Mouse (Mus musculus) limb, embryonic 15.5 days (tissue): ENCODE results near the gene N4bp1. TPM values are rescaled to one million over a fixed set of nuclear protein-coding genes. Genes with fewer than 3 reads are reported as not detected.

Experiments used
- ATAC-seq: fragments of 200-750 bp; cut with Nextera tagmentation; 2 replicates; pipeline ENCODE4 v1.8.0; 2017; ENCODE audit warnings: low read depth, moderate TSS enrichment; ENCODE audit not compliant: insufficient number of reproducible peaks, low FRiP score, low TSS enrichment
- H3K27ac ChIP-seq: fragments of 300-500 bp; sonication (generic); 2 replicates; pipeline ENCODE4 v1.5.1; 2015; ENCODE audit warnings: moderate library complexity, mild to moderate bottlenecking, inconsistent platforms
- H3K27me3 ChIP-seq: fragments of 300-500 bp; sonication (generic); 2 replicates; pipeline ENCODE4 v1.6.1; 2015; ENCODE audit warnings: inconsistent platforms
- H3K36me3 ChIP-seq: fragments of 300-500 bp; sonication (generic); 2 replicates; pipeline ENCODE4 v1.6.1; 2015; ENCODE audit warnings: inconsistent platforms
- H3K4me1 ChIP-seq: fragments of 300-500 bp; sonication (generic); 2 replicates; pipeline ENCODE4 v1.6.1; 2015; ENCODE audit warnings: inconsistent platforms
- H3K4me2 ChIP-seq: fragments of 300-500 bp; sonication (generic); 2 replicates; pipeline ENCODE4 v1.6.1; 2015; ENCODE audit warnings: mild to moderate bottlenecking, inconsistent platforms
- H3K4me3 ChIP-seq: fragments of 300-500 bp; sonication (generic); 2 replicates; pipeline ENCODE4 v1.5.1; 2015; ENCODE audit warnings: mild to moderate bottlenecking, inconsistent platforms
- H3K9ac ChIP-seq: fragments of 300-500 bp; sonication (generic); 2 replicates; pipeline ENCODE4 v1.6.1; 2015; ENCODE audit warnings: inconsistent platforms
- H3K9me3 ChIP-seq: fragments of 300-500 bp; sonication (generic); 2 replicates; pipeline ENCODE4 v1.6.1; 2016; ENCODE audit warnings: inconsistent platforms
- WGBS: fragments of 180-500 bp; shearing (Covaris S2); methylation state at CpG from one replicate; pipeline ENCODE4 v1.1.7; 2015; 5-methylcytosine and 5-hydroxymethylcytosine counted together
- polyA plus RNA-seq: library from polyadenylated mRNA; unstranded; fragments of >200 nt; fragmentation: Nextera tagmentation; extraction: Ambion mirVana; gene quantifications from 2 replicates; pipeline ENCODE4 v1.2.1, GENCODE M21; 2015

N4bp1 gene
- polyA plus RNA-seq, 1 experiment from 2014 or later, result 9.5 TPM

DNA sequence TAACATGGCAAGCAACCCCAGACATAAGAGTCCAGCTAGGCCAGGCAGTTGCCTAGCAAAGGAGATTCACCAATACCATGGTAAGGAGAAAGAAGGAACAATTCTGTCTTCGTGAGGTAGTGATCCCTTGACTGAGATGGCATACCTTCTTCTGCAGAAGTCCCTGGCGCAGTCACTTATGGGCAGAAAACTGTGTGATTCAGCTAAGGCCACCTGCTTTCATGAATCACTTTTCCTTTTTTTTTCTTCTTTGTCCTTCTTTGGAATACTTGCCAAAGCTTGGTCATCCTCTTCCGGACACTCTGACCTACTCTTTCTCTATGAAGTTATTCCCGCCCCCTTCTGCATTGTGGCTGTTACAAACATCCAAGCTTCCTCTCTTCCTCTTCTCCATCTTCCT lies 8.5 kb upstream of the N4bp1 start:
- H3K27ac ChIP-seq, result no peak overlapping the region
- no peaks in the 10 kb centered on the region for H3K36me3 ChIP-seq

DNA sequence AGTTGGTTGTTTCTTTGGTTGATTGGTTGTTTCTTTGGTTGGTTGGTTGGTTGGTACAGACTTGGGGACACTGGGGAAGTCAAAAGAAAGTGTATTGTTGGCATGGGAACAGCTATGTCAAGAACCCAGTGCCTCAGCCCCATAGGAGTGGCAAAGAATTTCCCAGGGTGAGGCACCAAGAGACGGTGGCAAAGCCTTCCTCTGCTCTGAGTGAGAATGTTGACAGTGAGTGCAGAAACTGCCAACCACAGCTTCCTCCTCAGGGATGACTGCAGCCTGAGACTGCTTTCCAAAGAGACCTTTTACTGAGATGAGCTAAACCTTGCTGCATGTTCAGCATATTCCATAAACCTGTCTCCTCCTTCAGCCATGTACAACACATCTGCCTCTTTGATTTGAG lies 6.5 kb upstream of the N4bp1 start:
- no peaks in the 10 kb centered on the region for H3K9me3 ChIP-seq
- H3K4me3 ChIP-seq, result no peak overlapping the region
- H3K27ac ChIP-seq, result no peak overlapping the region
- WGBS, result 71% methylated on average over 1 of the region's 1 CpGs
- ATAC-seq, result no peak
- H3K4me1 ChIP-seq, result no peaks in the 10 kb centered on the region
- H3K36me3 ChIP-seq, result no peaks in the 10 kb centered on the region
- H3K4me2 ChIP-seq, result no peak overlapping the region
- no peak overlapping the region for H3K9ac ChIP-seq
- no peaks in the 10 kb centered on the region for H3K27me3 ChIP-seq

More for the DNA sequence above, 8.5 kb upstream of the N4bp1 start:
- WGBS, result 86% methylated on average over 4 of the region's 4 CpGs
- no peaks in the 10 kb centered on the region for H3K4me1 ChIP-seq
- ATAC-seq, result no peak
- H3K4me2 ChIP-seq, result no peak overlapping the region
- H3K27me3 ChIP-seq, result no peaks in the 10 kb centered on the region
- H3K9me3 ChIP-seq, result no peaks in the 10 kb centered on the region
- no peak overlapping the region for H3K9ac ChIP-seq
- no peak overlapping the region for H3K4me3 ChIP-seq

DNA sequence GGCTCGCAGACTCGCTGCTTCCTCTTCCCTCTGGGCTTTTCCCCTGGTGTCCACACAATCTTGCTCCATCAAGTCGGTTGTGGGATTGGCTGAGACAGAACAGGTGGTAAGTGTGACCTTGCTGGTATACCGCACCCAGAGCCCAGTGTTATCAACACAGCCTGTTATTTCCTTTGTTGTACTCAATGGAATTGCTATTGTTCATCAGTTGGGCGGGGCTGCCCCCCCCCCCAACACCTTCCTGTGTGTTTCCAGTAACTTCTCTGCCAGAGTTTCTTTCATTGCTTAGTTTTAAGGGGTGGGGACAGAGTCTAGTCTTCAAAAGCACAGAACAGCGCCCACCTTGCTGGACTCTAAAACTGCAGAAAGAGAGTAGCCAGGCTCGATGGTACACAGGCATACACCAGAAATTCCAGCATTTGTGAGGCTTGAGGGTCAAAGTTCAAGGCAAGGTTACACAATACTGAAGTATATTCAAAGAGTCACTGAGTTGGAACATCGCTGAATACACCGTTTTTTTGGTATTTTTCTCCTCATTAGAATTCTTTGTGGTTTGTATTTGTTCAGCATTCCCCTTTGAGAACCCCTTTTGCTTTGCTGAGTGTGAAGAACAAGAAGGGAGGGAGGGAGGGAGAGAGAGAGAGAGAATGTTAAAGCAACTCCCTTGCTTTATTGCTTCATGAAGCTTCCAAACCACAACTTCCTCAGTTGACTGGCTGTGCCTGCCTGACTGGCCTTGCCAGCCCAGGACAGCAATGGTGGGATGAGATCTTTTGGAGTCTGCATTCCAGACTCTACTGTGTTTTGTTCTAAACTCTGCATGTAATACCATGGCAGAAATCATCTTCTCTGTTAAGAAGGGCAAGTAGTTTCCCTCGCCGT lies 3.2 kb upstream of the N4bp1 start:
- WGBS, result 66% methylated on average over 11 of the region's 11 CpGs
- Histone ChIP-seq H3K9me3 (no peaks in the 10 kb centered on the region), H3K36me3 (no peaks in the 10 kb centered on the region), H3K4me3 (no peak overlapping the region), H3K9ac (no peak overlapping the region), H3K4me1 (peaks cover 8% of the 10 kb centered on the region), H3K27me3 (no peaks in the 10 kb centered on the region), H3K27ac (no peak overlapping the region), H3K4me2 (no peak overlapping the region)
- ATAC-seq, result no peak

DNA sequence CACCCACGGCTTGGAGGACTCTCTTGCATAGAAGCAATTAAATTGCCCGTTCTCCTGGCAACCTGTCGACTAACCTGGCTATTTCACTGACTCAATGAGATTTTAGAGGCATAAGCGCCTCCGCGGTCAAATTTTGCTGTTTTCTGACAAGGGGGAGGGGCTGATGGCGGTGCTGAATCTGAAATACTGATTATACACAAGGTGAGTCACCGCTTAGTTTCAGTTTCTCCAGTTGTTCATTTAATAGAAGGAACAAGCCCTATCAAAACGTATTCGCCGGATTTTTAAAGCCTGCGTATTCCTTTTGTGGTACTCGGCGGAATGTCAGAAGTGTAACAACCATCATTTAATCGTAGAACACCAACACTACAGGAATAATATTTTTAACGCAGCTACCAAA lies 991 bp downstream of the N4bp1 start:
- Histone ChIP-seq H3K4me3 (peak overlapping the region; percentile 98), H3K27ac (peak overlapping the region; percentile 94), H3K4me2 (peak overlapping the region; percentile 82), H3K36me3 (peaks cover 5% of the 10 kb centered on the region; the same call in 1 of the 2 replicates), H3K27me3 (no peaks in the 10 kb centered on the region), H3K9me3 (no peaks in the 10 kb centered on the region), H3K4me1 (peaks cover 31% of the 10 kb centered on the region), H3K9ac (peak overlapping the region; percentile 88)
- WGBS, result under 1% methylated on average over 16 of the region's 16 CpGs
- ATAC-seq, result no peak

DNA sequence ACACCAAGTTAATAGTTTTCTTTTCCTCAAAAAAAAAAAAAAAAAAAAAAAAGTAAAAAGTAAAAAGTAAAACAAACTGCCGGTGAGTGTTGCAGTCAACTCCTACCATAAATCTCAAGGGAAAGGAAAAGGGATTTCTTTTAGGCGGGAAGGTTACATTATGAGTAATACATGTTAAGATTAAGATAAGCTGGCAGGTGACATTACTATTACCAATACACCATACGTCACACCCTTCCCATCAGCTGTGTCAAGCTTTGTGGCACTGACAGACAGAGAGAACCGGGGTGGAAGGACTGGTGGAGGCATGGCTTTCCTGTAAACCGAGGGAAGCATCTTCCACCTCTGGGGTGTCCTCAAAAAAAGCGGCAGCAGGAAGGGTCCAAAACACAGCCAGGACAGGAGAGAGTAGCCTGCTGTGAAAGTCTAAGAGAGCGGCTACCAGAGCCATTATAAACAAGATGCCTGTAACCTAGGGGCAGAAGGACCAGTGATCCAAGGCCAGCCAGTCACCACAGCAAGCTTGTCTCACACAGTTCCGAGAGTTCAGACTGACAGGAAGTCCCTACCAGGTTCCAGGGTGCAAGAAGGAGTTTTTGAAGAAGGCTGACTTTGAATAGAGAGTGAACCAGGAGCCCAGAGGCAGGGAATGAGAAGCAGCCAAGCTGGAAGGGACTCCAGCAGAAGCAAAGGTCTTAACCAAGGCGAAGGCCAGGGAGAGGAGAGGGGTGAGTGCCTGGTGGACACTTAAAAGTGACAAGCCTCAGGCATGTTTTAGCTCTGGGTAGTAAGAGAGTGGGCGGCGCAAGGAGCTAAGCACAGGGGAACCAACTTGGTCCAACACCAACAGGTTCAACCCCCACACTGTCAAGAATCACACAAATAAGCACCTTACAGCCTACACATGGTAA lies 2.2 kb downstream of the N4bp1 start:
- H3K27ac ChIP-seq, result no peak overlapping the region
- H3K9ac ChIP-seq, result no peak overlapping the region
- peaks cover 31% of the 10 kb centered on the region for H3K4me1 ChIP-seq
- H3K36me3 ChIP-seq, result peaks cover 5% of the 10 kb centered on the region; the same call in 1 of the 2 replicates
- WGBS, result 62% methylated on average over 11 of the region's 11 CpGs
- no peak for ATAC-seq
- H3K9me3 ChIP-seq, result no peaks in the 10 kb centered on the region
- no peaks in the 10 kb centered on the region for H3K27me3 ChIP-seq
- peak overlapping the region; percentile 82 for H3K4me2 ChIP-seq
- H3K4me3 ChIP-seq, result peak overlapping the region; percentile 98

DNA sequence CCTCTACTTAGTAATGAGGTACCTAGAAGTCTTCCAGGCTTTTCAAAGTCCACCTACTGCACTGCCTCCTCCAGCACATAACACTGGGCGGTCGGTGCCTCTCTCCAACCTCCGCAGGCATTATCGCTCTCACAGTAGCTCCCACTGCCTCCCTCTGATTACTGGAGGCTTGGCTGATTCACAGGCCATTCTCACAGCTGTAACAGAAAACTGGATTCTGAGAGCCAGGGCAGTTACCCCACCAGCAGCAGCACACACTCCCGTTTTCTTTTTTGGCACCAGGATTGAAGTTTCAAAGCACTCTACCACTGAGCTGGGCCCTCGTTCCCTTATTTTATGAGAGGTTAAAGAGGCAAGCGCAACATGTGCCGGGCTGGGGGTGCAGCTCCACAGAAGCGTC lies 3.1 kb downstream of the N4bp1 start:
- H3K27ac ChIP-seq, result peak overlapping the region; percentile 38
- H3K36me3 ChIP-seq, result peaks cover 5% of the 10 kb centered on the region; the same call in 1 of the 2 replicates
- no peak for ATAC-seq
- no peak overlapping the region; the same call in 1 of the 2 replicates for H3K4me3 ChIP-seq
- no peak overlapping the region for H3K9ac ChIP-seq
- 39% methylated on average over 9 of the region's 9 CpGs for WGBS
- H3K27me3 ChIP-seq, result no peaks in the 10 kb centered on the region
- peak overlapping the region; percentile 19 for H3K4me2 ChIP-seq
- no peaks in the 10 kb centered on the region for H3K9me3 ChIP-seq
- H3K4me1 ChIP-seq, result peaks cover 31% of the 10 kb centered on the region

DNA sequence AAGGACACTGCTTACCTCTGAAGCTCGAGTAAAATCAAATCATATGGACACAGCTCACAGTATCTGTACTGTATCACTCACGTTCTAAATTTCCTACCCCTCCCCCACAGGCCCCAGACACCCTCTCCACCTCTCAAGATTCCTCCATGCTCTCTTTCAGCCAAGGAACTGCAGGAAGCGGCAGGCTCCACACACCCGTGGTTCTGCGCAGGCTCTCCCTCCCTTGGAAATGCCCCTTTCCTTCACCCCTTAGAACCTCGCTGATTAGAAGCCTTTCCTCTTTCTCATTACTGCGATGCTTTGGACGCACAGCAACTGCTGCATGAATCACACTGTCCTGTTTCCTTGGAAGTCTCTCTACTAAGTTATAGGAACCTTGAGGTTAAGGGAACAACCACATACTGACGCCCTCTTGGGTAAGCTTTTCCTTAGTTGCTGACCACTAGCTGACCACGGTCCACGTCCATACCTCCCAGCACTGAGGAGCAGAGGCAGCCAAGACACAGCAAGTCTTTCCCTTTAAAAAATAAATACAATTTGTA lies 3.9 kb downstream of the N4bp1 start:
- no peak overlapping the region for H3K4me3 ChIP-seq
- H3K4me2 ChIP-seq, result no peak overlapping the region
- peaks cover 5% of the 10 kb centered on the region; the same call in 1 of the 2 replicates for H3K36me3 ChIP-seq
- no peaks in the 10 kb centered on the region for H3K9me3 ChIP-seq
- no peak overlapping the region for H3K9ac ChIP-seq
- H3K4me1 ChIP-seq, result peaks cover 31% of the 10 kb centered on the region
- H3K27me3 ChIP-seq, result no peaks in the 10 kb centered on the region
- 78% methylated on average over 11 of the region's 11 CpGs for WGBS
- ATAC-seq, result no peak
- H3K27ac ChIP-seq, result no peak overlapping the region

DNA sequence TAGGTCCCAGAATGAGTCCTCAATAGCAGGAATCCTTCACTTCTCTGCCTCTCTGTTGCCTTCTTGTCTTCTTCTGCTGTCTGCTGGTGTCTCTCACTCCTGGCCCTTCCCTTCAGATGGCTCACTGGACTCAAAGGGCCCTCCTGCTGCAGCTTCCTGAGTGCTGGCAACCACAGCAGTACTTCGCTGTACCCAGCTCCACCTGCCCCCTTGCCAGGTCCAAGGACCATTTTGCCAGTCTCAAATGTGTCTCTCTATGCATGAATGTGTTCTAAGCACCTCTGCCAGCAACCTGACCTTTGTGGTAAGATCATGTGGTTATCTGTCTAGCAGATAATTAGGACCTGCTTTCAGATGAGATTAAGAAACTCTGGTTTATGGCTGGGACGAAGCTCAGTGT lies 8.2 kb downstream of the N4bp1 start:
- Histone ChIP-seq H3K4me3 (no peak overlapping the region), H3K4me1 (peaks cover 21% of the 10 kb centered on the region), H3K27ac (no peak overlapping the region), H3K9me3 (no peaks in the 10 kb centered on the region), H3K36me3 (peaks cover 5% of the 10 kb centered on the region; the same call in 1 of the 2 replicates), H3K9ac (no peak overlapping the region), H3K27me3 (no peaks in the 10 kb centered on the region), H3K4me2 (no peak overlapping the region)
- 84% methylated on average over 2 of the region's 2 CpGs for WGBS
- ATAC-seq, result no peak

DNA sequence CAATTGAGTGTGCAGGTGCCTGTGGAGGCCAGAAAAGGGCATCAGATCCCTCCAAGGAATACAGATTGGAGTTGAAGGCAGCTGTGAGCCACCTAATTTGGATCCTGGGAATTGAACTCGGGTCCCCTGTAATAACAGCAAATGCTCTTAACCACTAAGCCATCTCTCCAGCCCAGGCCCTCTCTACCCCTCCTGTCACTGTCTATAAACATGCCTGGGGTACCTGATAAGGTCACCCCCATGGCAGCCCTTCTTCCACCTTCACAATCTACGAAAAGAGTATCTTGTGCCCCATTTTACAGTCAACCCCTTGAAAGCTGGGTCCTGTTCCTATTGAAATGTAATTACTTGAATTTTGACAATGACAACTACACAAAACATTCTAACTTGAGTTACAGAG lies 11.0 kb downstream of the N4bp1 start:
- 90% methylated on average over 2 of the region's 2 CpGs for WGBS
- no peaks in the 10 kb centered on the region for H3K9me3 ChIP-seq
- H3K36me3 ChIP-seq, result no peaks in the 10 kb centered on the region
- no peak overlapping the region for H3K4me3 ChIP-seq
- no peaks in the 10 kb centered on the region for H3K27me3 ChIP-seq
- H3K4me1 ChIP-seq, result peaks cover 19% of the 10 kb centered on the region
- H3K9ac ChIP-seq, result no peak overlapping the region
- no peak for ATAC-seq
- H3K4me2 ChIP-seq, result no peak overlapping the region
- H3K27ac ChIP-seq, result no peak overlapping the region

DNA sequence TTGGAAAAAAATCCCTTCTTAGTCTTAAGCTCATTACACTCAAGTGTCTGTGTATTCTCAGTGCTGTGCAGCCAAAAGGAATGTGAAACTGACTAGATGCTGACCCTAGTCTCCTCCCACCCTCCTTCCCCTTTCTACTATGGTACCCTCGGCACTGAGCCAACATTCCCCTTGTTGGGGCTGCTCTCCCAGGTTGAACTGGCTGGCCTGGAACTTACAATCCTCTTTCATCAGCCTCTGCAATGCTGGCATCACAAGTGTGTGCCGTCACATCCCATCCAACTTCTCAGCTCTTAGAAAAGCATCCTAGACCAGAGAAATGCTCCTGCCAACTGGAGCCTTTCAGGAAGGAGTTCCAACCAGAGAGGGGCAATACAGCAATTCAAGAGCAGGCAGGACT lies 11.9 kb downstream of the N4bp1 start:
- no peaks in the 10 kb centered on the region for H3K27me3 ChIP-seq
- H3K36me3 ChIP-seq, result no peaks in the 10 kb centered on the region
- 40% methylated on average over 2 of the region's 2 CpGs for WGBS
- ATAC-seq, result no peak
- peaks cover 19% of the 10 kb centered on the region for H3K4me1 ChIP-seq
- H3K27ac ChIP-seq, result no peak overlapping the region
- no peak overlapping the region for H3K9ac ChIP-seq
- no peak overlapping the region for H3K4me2 ChIP-seq
- H3K9me3 ChIP-seq, result no peaks in the 10 kb centered on the region
- H3K4me3 ChIP-seq, result no peak overlapping the region

DNA sequence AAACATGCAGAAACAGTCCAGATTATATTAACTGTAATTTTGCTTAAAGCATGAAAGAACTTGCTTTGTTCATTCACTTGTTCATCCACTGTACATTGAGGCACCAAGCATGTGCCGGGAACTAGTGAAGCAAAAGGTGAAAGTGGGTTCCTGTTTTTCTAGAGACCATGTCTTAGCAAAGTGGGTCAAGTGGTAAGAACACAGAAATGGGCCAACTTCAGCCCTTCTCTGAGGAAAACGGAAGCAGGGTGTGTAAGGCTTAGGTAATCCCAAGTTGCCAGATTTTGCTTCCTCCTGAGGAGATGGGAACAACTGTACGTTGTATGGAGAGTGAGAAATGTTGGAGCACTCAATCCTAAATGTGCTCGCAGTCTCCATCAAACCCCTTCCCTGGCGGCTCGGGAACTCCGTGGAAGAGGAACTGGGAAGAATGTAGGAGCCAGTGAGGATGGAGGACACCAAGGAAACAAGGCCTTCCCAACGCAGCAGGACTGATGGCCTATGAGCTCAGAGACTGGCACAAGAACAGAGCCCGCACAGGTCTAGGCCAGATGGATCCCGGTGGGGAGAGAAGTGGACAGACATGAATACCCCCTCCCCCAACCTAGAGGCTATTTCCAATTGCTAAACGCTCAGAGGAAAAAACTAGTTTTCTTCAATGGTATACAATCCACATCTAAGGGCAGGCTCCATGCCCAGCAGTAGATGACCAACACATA lies 12.8 kb downstream of the N4bp1 start:
- Histone ChIP-seq H3K4me3 (no peak overlapping the region), H3K4me2 (no peak overlapping the region), H3K36me3 (no peaks in the 10 kb centered on the region), H3K4me1 (peaks cover 19% of the 10 kb centered on the region), H3K27ac (no peak overlapping the region), H3K9ac (no peak overlapping the region), H3K9me3 (no peaks in the 10 kb centered on the region), H3K27me3 (no peaks in the 10 kb centered on the region)
- WGBS, result 91% methylated on average over 11 of the region's 11 CpGs
- ATAC-seq, result no peak
